ENCODE assay signal across 13 mouse cellular contexts in the genomic region with DNA sequence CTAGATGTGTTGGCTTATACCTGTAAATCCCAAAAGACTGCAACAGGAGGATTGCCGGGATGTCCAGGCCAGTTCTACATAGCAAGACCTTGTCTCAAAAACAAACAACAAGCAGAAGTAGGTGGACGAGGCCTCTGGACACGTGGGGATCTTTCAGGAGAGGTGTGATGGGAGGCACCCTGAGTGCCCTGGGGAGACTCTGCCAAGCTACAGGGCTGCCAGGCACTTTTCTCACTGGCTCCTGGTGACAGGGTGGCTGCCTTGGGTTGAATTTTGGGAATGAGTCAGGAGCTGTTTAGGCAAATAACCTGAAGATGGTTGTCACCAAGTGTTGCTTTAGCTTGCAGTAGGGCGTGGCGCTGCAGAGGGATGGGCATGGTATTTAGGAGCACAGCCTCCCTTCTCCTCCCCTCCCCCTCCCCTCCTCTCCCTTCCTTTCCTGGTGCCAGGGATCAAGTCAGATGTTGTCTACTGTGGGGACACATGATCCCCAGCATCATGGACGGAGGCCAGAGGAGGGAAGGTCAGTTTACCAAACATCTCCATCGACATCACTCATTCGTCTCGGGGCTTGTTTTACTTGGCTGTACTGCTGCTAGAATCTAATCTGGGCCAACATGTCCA. TPM values are rescaled to one million over a fixed set of nuclear protein-coding genes. Genes with fewer than 3 reads are reported as not detected.
DNase-seq lines count a peak whose midpoint lies in the region; ATAC-seq and TF ChIP-seq lines count a peak whose summit lies in the region.
"Had no signal": no experiment of that assay in that cellular context is flagged by ENCODE, and none has a peak within 500 bp of the region (broad histone marks: within the 10 kb centered on the region; RNA-seq: fewer than 3 reads in every experiment).

No protein-coding gene starts in this region.

- no peaks in the 10 kb centered on the region for H3K27me3 ChIP-seq in kidney, embryonic 14.5 days (ENCODE audit: control insufficient read depth, insufficient read depth, low read length)
- H3K27me3 ChIP-seq in lung, postnatal 0 days (replicated peaks; ENCODE audit: insufficient read depth, low read length), result no peaks in the 10 kb centered on the region
- H3K27me3 ChIP-seq: midbrain, embryonic 12.5 days had no signal

- TF ChIP-seq CTCF in gastrocnemius, adult 2 months (IDR thresholded peaks at IDR 0.05), result no peak
- TF ChIP-seq CTCF in lung, postnatal 0 days (IDR thresholded peaks at IDR 0.05), result no peak

- 49% methylated on average over 9 of the region's 9 CpGs for WGBS in kidney, embryonic 14.5 days
- 59% methylated on average over 9 of the region's 9 CpGs for WGBS in lung, postnatal 0 days

- no peak overlapping the region for H3K4me3 ChIP-seq in kidney, embryonic 14.5 days (ENCODE audit: low read length)
- H3K4me3 ChIP-seq in gastrocnemius, adult 2 months, result peak overlapping the region; percentile 3; the same call in 1 of the 2 replicates
- H3K4me3 ChIP-seq in lung, postnatal 0 days (ENCODE audit: low read depth, low read length), result no peak overlapping the region
- H3K4me3 ChIP-seq: midbrain, embryonic 12.5 days had no signal

- H3K9me3 ChIP-seq in kidney, embryonic 14.5 days (ENCODE audit: control insufficient read depth, low read length), result no peaks in the 10 kb centered on the region
- no peaks in the 10 kb centered on the region for H3K9me3 ChIP-seq in lung, postnatal 0 days (ENCODE audit: low read length)
- H3K9me3 ChIP-seq: G1E; midbrain, embryonic 12.5 days had no signal

- DNase-seq in kidney, adult 9 months, result no peak
- peak; percentile 82 for DNase-seq in adipocyte (ENCODE audit: low spot score)
- DNase-seq in gastrocnemius, adult 2 months, result peak; percentile 89
- no peak for DNase-seq in lung, postnatal 0 days (ENCODE audit: low spot score)
- DNase-seq in testis, postnatal 10 days (ENCODE audit: low spot score), result no peak
- no peak for DNase-seq in layer of hippocampus, adult 9-10 months (ENCODE audit: low spot score)
- DNase-seq: adrenal gland, postnatal 25 days; cerebellum, postnatal 36 days had no signal

- ATAC-seq in kidney, embryonic 14.5 days (ENCODE audit: low FRiP score, low TSS enrichment), result peak; percentile 32; the same call in 1 of the 2 replicates
- ATAC-seq in lung, postnatal 0 days, result peak; percentile 34
- ATAC-seq in monocyte, adult 5-6 weeks (replicated peaks; ENCODE audit: insufficient number of reproducible peaks, low FRiP score, low TSS enrichment, poor library complexity, severe bottlenecking), result no peak
- ATAC-seq: hindbrain, postnatal 0 days had no signal

- H3K4me1 ChIP-seq in kidney, embryonic 14.5 days (ENCODE audit: control insufficient read depth, insufficient read depth, low read length), result peaks cover 30% of the 10 kb centered on the region
- H3K4me1 ChIP-seq in lung, postnatal 0 days (ENCODE audit: insufficient read depth, low read depth, low read length), result peaks cover 17% of the 10 kb centered on the region; the same call in 1 of the 2 replicates

- intact Hi-C loops in gastrocnemius, adult 2 months (cut with DNase I), result no loop called here

- no peak overlapping the region for H3K27ac ChIP-seq in kidney, embryonic 14.5 days (ENCODE audit: low read depth, low read length)
- H3K27ac ChIP-seq in gastrocnemius, adult 2 months, result peak overlapping the region; percentile 88
- no peak overlapping the region for H3K27ac ChIP-seq in lung, postnatal 0 days (ENCODE audit: low read length)
- H3K27ac ChIP-seq: hindbrain, postnatal 0 days; midbrain, embryonic 12.5 days had no signal

- no peak overlapping the region for H3K4me2 ChIP-seq in kidney, embryonic 14.5 days (replicated peaks; ENCODE audit: low read depth, low read length)
- no peak overlapping the region for H3K4me2 ChIP-seq in lung, postnatal 0 days (replicated peaks; ENCODE audit: low read depth, low read length)
- H3K4me2 ChIP-seq: midbrain, embryonic 12.5 days had no signal

- H3K9ac ChIP-seq in kidney, embryonic 14.5 days (ENCODE audit: low read depth, low read length), result no peak overlapping the region
- no peak overlapping the region for H3K9ac ChIP-seq in lung, postnatal 0 days (replicated peaks; ENCODE audit: low read depth)
- H3K9ac ChIP-seq: midbrain, embryonic 12.5 days had no signal

- peaks cover 16% of the 10 kb centered on the region for H3K36me3 ChIP-seq in kidney, embryonic 14.5 days (ENCODE audit: control insufficient read depth, insufficient read depth, low read length)
- H3K36me3 ChIP-seq in lung, postnatal 0 days (ENCODE audit: insufficient read depth, low read length), result peaks cover 11% of the 10 kb centered on the region

- no peak for TF ChIP-seq EP300 in lung, postnatal 0 days (IDR thresholded peaks at IDR 0.05)

RNA-seq across cellular contexts. Expression of a gene that starts 30.6 kb away (rescaled TPM):
- polyA plus RNA-seq in kidney, embryonic 14.5 days (2014; fragmentation: Nextera tagmentation; extraction: Ambion mirVana), result 4.4 and 6.5 TPM in 2 replicates
- 10 to 100 TPM; 12.2 to 18.9 TPM for total RNA-seq in gastrocnemius, adult 2 months (2021)
- 4.3 and 5.1 TPM in 2 replicates for polyA plus RNA-seq in lung, postnatal 0 days (2015; fragmentation: Nextera tagmentation; extraction: Ambion mirVana)
- total RNA-seq in monocyte, adult 5-6 weeks (2017), result 17.6 to 31.2 TPM (median 21.7 TPM) in 3 replicates

RNA-seq across cellular contexts. Expression of a gene that starts 31.8 kb away (rescaled TPM):
- 7.2 and 10.1 TPM in 2 replicates for polyA plus RNA-seq in kidney, embryonic 14.5 days (2014; fragmentation: Nextera tagmentation; extraction: Ambion mirVana)
- total RNA-seq in gastrocnemius, adult 2 months (2021), result 1 to 10 TPM; 3.7 to 5.0 TPM
- polyA plus RNA-seq in lung, postnatal 0 days (2015; fragmentation: Nextera tagmentation; extraction: Ambion mirVana), result 6.2 and 7.2 TPM in 2 replicates
- total RNA-seq in monocyte, adult 5-6 weeks (2017), result 6.7 to 13.7 TPM (median 6.9 TPM) in 3 replicates

Comparison
In these comparisons a context has a peak if more than half of its experiments do, and no peak if none do; other contexts are left out.
1. DNase-seq: peak in adipocyte (single experiment) and gastrocnemius, adult 2 months (single experiment); none in kidney, adult 9 months (single experiment), lung, postnatal 0 days (single experiment), testis, postnatal 10 days (single experiment) and layer of hippocampus, adult 9-10 months (single experiment).